Comparison of ENCODE assay signal across 30 mouse cellular contexts in the genomic region with DNA sequence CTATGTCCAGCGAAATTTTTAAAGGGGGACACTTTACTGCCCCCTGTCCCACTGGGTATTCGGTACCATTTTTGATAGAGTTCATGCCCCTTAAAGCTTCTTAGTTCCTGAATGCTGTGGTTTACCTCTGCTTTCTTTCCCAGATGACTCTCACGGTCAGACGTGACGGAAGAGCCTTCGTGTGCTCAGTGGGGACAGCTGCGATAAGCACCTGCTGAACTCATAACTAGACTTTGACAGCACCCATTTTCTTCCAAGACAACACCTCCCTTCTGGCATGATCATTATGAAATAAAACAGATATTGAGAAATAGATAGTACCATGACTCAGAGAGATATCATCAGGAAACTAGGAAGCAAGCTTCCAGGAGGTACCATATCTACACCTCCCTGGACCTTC. TPM values are rescaled to one million over a fixed set of nuclear protein-coding genes. Genes with fewer than 3 reads are reported as not detected.
"Had no signal": no experiment of that assay in that cellular context is flagged by ENCODE, and none has a peak within 500 bp of the region (broad histone marks: within the 10 kb centered on the region; RNA-seq: fewer than 3 reads in every experiment).

No protein-coding gene starts in this region.

- H3K36me3 ChIP-seq: heart, embryonic 13.5 days; heart, embryonic 15.5 days; hindbrain, embryonic 13.5 days; hindbrain, embryonic 15.5 days; limb, embryonic 10.5 days; limb, embryonic 12.5 days; liver, embryonic 13.5 days had no signal

- H3K9ac ChIP-seq: heart, embryonic 13.5 days; heart, embryonic 15.5 days; hindbrain, embryonic 13.5 days; hindbrain, embryonic 15.5 days; limb, embryonic 12.5 days; liver, embryonic 13.5 days had no signal

- H3K27ac ChIP-seq: heart, adult 2 months; heart, embryonic 13.5 days; heart, embryonic 15.5 days; hindbrain, embryonic 13.5 days; hindbrain, embryonic 15.5 days; hindbrain, postnatal 0 days; layer of hippocampus, adult 2 months; left cerebral cortex, adult 2 months; limb, embryonic 10.5 days; limb, embryonic 12.5 days; liver, embryonic 13.5 days had no signal

- H3K4me1 ChIP-seq: heart, embryonic 13.5 days; heart, embryonic 15.5 days; hindbrain, embryonic 13.5 days; hindbrain, embryonic 15.5 days; limb, embryonic 10.5 days; limb, embryonic 12.5 days; liver, embryonic 13.5 days had no signal

- DNase-seq: gastrocnemius, postnatal 14 days; gastrocnemius, postnatal 36 days; heart, adult 11 months; heart, adult 2 months; heart, postnatal 14 days; heart, postnatal 36 days; kidney, adult 18-20 months; kidney, adult 8-10 months; kidney, postnatal 10 days; kidney, postnatal 25 days; kidney, postnatal 4 days; liver; liver, embryonic 13.5 days had no signal

- H3K27me3 ChIP-seq: heart, embryonic 13.5 days; heart, embryonic 15.5 days; hindbrain, embryonic 13.5 days; hindbrain, embryonic 15.5 days; limb, embryonic 12.5 days; liver, embryonic 13.5 days had no signal

- ATAC-seq: hindbrain, postnatal 0 days had no signal

- H3K4me2 ChIP-seq: heart, embryonic 11.5 days; heart, embryonic 13.5 days; heart, embryonic 15.5 days; hindbrain, embryonic 13.5 days; hindbrain, embryonic 15.5 days; limb, embryonic 12.5 days; liver, embryonic 11.5 days; liver, embryonic 13.5 days had no signal

- H3K9me3 ChIP-seq: heart, embryonic 13.5 days; heart, embryonic 15.5 days; hindbrain, embryonic 13.5 days; hindbrain, embryonic 15.5 days; limb, embryonic 10.5 days; limb, embryonic 12.5 days; liver, embryonic 13.5 days had no signal

- H3K4me3 ChIP-seq: heart, adult 2 months; heart, embryonic 13.5 days; heart, embryonic 15.5 days; hindbrain, embryonic 13.5 days; hindbrain, embryonic 15.5 days; layer of hippocampus, adult 2 months; left cerebral cortex, adult 2 months; limb, embryonic 10.5 days; limb, embryonic 12.5 days; liver, embryonic 13.5 days had no signal

RNA-seq across cellular contexts. Expression of a gene that starts 15.2 kb away (rescaled TPM):
- polyA plus RNA-seq: frontal cortex, adult 2 months; heart, adult 2 months; heart, embryonic 11.5 days; heart, embryonic 13.5 days; heart, embryonic 15.5 days; heart, postnatal 0 days; hindbrain, embryonic 11.5 days; hindbrain, embryonic 13.5 days; hindbrain, embryonic 15.5 days; hindbrain, postnatal 0 days; kidney, embryonic 14.5 days; kidney, embryonic 16.5 days; limb, embryonic 10.5 days; limb, embryonic 12.5 days; limb, embryonic 14.5 days; liver, embryonic 11.5 days; liver, embryonic 13.5 days had no signal

RNA-seq across cellular contexts. Expression of a gene that starts 36.7 kb away (rescaled TPM):
- polyA plus RNA-seq: heart, embryonic 11.5 days; heart, embryonic 15.5 days; hindbrain, embryonic 11.5 days; hindbrain, embryonic 13.5 days; kidney, embryonic 14.5 days; kidney, embryonic 16.5 days; limb, embryonic 10.5 days; limb, embryonic 12.5 days had no signal
